Mouse (Mus musculus) limb, embryonic 12.5 days (tissue): ENCODE measurements around the gene Dbx1. TPM values are rescaled to one million over a fixed set of nuclear protein-coding genes. Genes with fewer than 3 reads are reported as not detected.

Source experiments
- ATAC-seq: fragments of 200-750 bp; cut with Nextera tagmentation; 2 replicates; pipeline ENCODE4 v1.8.0; 2017; ENCODE audit warnings: low read depth, moderate TSS enrichment; ENCODE audit not compliant: insufficient number of reproducible peaks, insufficient read depth, low FRiP score, low TSS enrichment
- H3K27ac ChIP-seq: fragments of 300-500 bp; sonication (generic); 2 replicates; pipeline ENCODE4 v1.5.1; 2016; ENCODE audit warnings: mild to moderate bottlenecking, moderate library complexity
- H3K27me3 ChIP-seq: fragments of 300-500 bp; sonication (generic); 2 replicates; pipeline ENCODE4 v1.6.1; 2016; ENCODE audit warnings: mild to moderate bottlenecking, moderate library complexity
- H3K36me3 ChIP-seq: fragments of 300-500 bp; sonication (generic); 2 replicates; pipeline ENCODE4 v1.6.1; 2016; ENCODE audit warnings: mild to moderate bottlenecking, moderate library complexity
- H3K4me1 ChIP-seq: fragments of 300-500 bp; sonication (generic); replicated peaks from 2 replicates; pipeline ENCODE4 v1.6.1; 2016
- H3K4me2 ChIP-seq: fragments of 300-500 bp; sonication (generic); 2 replicates; pipeline ENCODE4 v1.6.1; 2016; ENCODE audit warnings: mild to moderate bottlenecking, moderate library complexity
- H3K4me3 ChIP-seq: fragments of 300-500 bp; sonication (generic); replicated peaks from 2 replicates; pipeline ENCODE4 v1.5.1; 2016; ENCODE audit warnings: mild to moderate bottlenecking
- H3K9ac ChIP-seq: fragments of 300-500 bp; sonication (generic); replicated peaks from 2 replicates; pipeline ENCODE4 v1.6.1; 2016; ENCODE audit warnings: mild to moderate bottlenecking, moderate library complexity
- H3K9me3 ChIP-seq: fragments of 300-500 bp; sonication (generic); 2 replicates; pipeline ENCODE4 v1.6.1; 2016; ENCODE audit warnings: mild to moderate bottlenecking, moderate library complexity
- WGBS: fragments of 180-500 bp; shearing (Covaris S2); methylation state at CpG from one replicate; pipeline ENCODE4 v1.1.7; 2016; 5-methylcytosine and 5-hydroxymethylcytosine counted together
- polyA plus RNA-seq: library from polyadenylated mRNA; unstranded; fragments of >200 nt; fragmentation: Nextera tagmentation; extraction: Ambion mirVana; gene quantifications from 2 replicates; pipeline ENCODE4 v1.2.1, GENCODE M21; 2016

Dbx1 gene
- polyA plus RNA-seq, 1 experiment from 2014 or later = 0.31 TPM

DNA sequence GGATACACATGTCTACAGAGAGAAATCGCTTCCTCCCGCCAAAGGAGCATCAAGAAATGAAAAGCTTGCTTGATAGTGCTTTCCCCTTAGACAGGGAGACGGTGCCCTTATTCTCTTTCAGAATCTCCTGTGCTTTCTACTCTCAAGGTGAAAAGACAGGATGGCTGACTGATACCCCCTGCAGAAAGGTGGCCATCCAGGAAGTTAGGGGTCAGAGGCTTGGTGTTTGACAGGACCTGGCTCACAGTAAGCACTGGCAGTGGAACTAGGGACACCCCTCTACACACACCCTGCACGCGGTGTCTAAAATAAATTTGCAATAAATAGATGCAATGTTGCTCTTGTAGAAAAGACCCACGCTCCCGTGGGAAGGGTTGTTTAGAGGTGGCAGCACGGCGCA, 4.8 kb downstream of the Dbx1 start:
- no peaks in the 10 kb centered on the region for H3K36me3 ChIP-seq
- ATAC-seq = no peak
- H3K4me1 ChIP-seq = peaks cover 30% of the 10 kb centered on the region
- WGBS = 16% methylated on average over 9 of the region's 9 CpGs
- no peak overlapping the region for H3K4me3 ChIP-seq
- peak overlapping the region; percentile 30; the same call in 1 of the 2 replicates for H3K4me2 ChIP-seq
- H3K9ac ChIP-seq = no peak overlapping the region
- no peak overlapping the region for H3K27ac ChIP-seq
- 0 out of 2 replicates have a peak, but pooled peaks cover 3% of the 10 kb centered on the region for H3K9me3 ChIP-seq
- peaks cover 92% of the 10 kb centered on the region for H3K27me3 ChIP-seq

DNA sequence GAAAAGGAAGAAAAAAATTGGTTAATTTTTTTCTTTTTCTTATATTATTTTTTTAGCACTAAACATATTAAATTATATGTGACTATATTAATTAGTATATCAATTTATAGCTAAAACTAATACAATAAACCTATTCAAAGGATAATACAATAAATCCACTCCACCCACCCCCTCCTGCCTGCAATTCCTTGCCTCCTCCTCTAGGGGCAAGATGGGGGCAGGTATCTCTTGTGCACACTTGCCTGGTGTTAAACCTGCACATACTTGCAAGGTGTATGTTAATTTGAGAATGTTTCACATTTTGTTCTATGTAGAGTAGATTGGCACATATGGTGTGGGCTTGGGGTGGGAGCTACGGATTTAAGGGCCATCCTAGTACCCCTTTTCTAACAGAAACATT, 16.5 kb downstream of the Dbx1 start:
- Histone ChIP-seq H3K27me3 (peaks cover 52% of the 10 kb centered on the region), H3K4me1 (no peaks in the 10 kb centered on the region), H3K4me3 (no peak overlapping the region), H3K27ac (no peak overlapping the region), H3K9me3 (no peaks in the 10 kb centered on the region), H3K4me2 (no peak overlapping the region), H3K9ac (no peak overlapping the region), H3K36me3 (no peaks in the 10 kb centered on the region)
- ATAC-seq = no peak
- WGBS = 83% methylated on average over 1 of the region's 1 CpGs

GRCm38 (mm10) chr7:49617087-49617486, 19.6 kb downstream of the Dbx1 start:
- Histone ChIP-seq H3K36me3 (no peaks in the 10 kb centered on the region), H3K27ac (no peak overlapping the region), H3K4me2 (no peak overlapping the region), H3K4me1 (no peaks in the 10 kb centered on the region), H3K4me3 (no peak overlapping the region), H3K9me3 (no peaks in the 10 kb centered on the region), H3K9ac (no peak overlapping the region), H3K27me3 (peaks cover 33% of the 10 kb centered on the region)
- no peak; the same call in 1 of the 2 replicates for ATAC-seq
- 83% methylated on average over 4 of the region's 4 CpGs for WGBS

DNA sequence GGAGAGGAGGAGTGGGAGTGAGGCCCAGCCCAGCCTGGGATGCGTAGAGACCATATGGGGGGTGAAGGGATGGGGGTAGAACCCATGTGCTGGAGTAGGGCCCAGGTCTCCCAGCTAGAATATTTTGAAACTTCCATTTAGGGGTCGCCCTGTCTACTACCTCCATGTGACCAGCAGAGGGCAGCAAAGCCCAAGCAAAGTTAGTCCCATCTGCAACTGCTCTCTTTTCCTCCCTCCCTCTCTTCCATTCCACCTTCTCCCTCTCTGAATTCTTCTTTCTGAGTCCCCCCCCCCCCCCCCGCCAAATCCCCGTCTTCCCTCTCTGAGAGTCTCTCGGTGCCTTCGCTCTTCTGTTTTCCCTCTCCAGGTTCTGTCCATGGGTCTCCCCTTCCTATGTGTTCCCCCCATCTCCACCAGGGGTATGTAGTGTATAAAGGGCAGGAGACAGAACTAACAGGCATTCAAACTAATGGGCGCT, 20.4 kb downstream of the Dbx1 start:
- no peak overlapping the region for H3K27ac ChIP-seq
- 9% methylated on average over 6 of the region's 7 CpGs for WGBS
- peak overlapping the region; percentile 42 for H3K4me2 ChIP-seq
- H3K9ac ChIP-seq = no peak overlapping the region
- H3K4me3 ChIP-seq = no peak overlapping the region
- ATAC-seq = peak; percentile 38; the same call in 1 of the 2 replicates
- no peaks in the 10 kb centered on the region for H3K36me3 ChIP-seq
- H3K9me3 ChIP-seq = no peaks in the 10 kb centered on the region
- H3K4me1 ChIP-seq = no peaks in the 10 kb centered on the region
- H3K27me3 ChIP-seq = peaks cover 33% of the 10 kb centered on the region

GRCm38 (mm10) chr7:49604965-49605795, 31.5 kb downstream of the Dbx1 start:
- H3K4me1 ChIP-seq = peaks cover 4% of the 10 kb centered on the region; the same call in 1 of the 2 replicates
- ATAC-seq = no peak
- H3K4me2 ChIP-seq = no peak overlapping the region
- H3K36me3 ChIP-seq = peaks cover 9% of the 10 kb centered on the region; the same call in 1 of the 2 replicates
- no peak overlapping the region for H3K27ac ChIP-seq
- no peak overlapping the region for H3K9ac ChIP-seq
- no peak overlapping the region for H3K4me3 ChIP-seq
- 91% methylated on average over 15 of the region's 15 CpGs for WGBS
- H3K27me3 ChIP-seq = no peaks in the 10 kb centered on the region
- no peaks in the 10 kb centered on the region for H3K9me3 ChIP-seq

DNA sequence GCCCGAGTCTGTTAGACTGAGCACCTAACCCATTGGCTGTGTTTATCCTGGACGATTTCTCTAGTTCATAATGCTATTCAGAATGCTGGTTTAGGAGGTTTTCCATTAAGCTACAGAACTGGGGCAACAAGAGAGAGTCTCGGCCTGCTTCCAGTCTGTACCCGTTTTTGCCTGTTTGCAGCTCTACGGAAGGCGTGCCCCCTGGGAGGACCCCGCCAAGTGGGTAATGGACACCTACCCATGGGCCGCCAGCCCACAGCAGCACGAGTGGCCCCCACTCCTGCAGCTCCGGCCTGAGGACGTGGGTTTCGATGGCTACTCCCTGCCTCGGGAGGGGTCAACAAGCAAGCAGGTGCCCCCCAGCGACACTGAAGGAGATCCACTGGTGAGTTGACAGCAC, 32.4 kb downstream of the Dbx1 start:
- Histone ChIP-seq H3K9ac (no peak overlapping the region), H3K4me1 (peaks cover 4% of the 10 kb centered on the region; the same call in 1 of the 2 replicates), H3K9me3 (no peaks in the 10 kb centered on the region), H3K4me2 (no peak overlapping the region), H3K27me3 (no peaks in the 10 kb centered on the region), H3K27ac (no peak overlapping the region), H3K36me3 (peaks cover 16% of the 10 kb centered on the region), H3K4me3 (no peak overlapping the region)
- ATAC-seq = no peak
- 86% methylated on average over 14 of the region's 14 CpGs for WGBS

- H3K4me1 ChIP-seq = peaks cover 4% of the 10 kb centered on the region; the same call in 1 of the 2 replicates
- no peak overlapping the region for H3K9ac ChIP-seq
- 49% methylated on average over 13 of the region's 13 CpGs for WGBS
- H3K36me3 ChIP-seq = peaks cover 36% of the 10 kb centered on the region
- ATAC-seq = no peak
- no peak overlapping the region for H3K4me3 ChIP-seq
- H3K27me3 ChIP-seq = no peaks in the 10 kb centered on the region
- no peak overlapping the region for H3K27ac ChIP-seq
- no peak overlapping the region for H3K4me2 ChIP-seq
- H3K9me3 ChIP-seq = no peaks in the 10 kb centered on the region
Measured at GRCm38 (mm10) chr7:49601191-49601975, 35.3 kb downstream of the Dbx1 start.

DNA sequence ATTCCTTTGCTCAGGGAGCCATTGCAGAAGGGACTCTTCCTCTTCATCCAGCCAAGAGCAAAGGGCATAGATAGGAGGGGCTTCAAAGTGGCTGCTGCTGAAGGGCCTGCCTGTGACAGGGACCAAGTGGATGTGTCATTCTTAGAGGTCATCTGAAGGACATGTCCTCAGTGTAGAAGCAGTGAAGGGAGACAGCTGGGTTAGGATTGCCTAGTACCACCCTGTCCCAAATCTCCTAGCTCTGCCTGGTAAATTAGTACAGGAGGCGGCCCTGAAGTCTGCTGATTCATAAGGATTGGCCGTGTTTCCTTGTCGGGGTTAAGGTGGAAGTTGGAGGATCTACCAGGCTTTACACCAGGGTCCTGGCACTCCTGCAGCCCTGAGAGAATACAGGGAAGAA, 36.7 kb downstream of the Dbx1 start:
- Histone ChIP-seq H3K9me3 (no peaks in the 10 kb centered on the region), H3K4me1 (peaks cover 4% of the 10 kb centered on the region; the same call in 1 of the 2 replicates), H3K27me3 (no peaks in the 10 kb centered on the region), H3K36me3 (peaks cover 42% of the 10 kb centered on the region), H3K4me2 (no peak overlapping the region), H3K9ac (no peak overlapping the region), H3K4me3 (no peak overlapping the region), H3K27ac (no peak overlapping the region)
- WGBS = 94% methylated on average over 3 of the region's 3 CpGs
- no peak for ATAC-seq

DNA sequence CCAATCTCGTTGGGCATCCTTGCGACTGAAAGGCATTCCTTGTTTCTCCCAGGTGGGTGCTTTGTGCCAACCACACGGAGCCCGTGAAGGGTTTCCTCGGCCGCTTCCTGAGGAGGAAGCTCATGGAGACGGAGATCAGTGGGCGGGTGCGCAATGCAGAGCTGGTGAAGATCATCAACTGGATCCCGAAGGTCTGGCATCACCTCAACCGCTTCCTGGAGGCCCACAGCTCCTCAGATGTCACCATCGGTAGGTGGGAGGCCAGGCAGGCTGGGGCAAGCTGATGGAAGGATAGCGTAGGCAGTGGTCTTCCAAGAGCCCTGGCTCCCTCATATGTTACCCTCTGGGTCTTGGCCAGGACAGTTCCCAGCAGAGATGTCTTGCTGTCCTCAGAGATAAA, 38.4 kb downstream of the Dbx1 start:
- H3K36me3 ChIP-seq = peaks cover 53% of the 10 kb centered on the region

GRCm38 (mm10) chr7:49597776-49598175, 38.9 kb downstream of the Dbx1 start:
- Histone ChIP-seq H3K27me3 (no peaks in the 10 kb centered on the region), H3K9me3 (no peaks in the 10 kb centered on the region), H3K4me1 (peaks cover 4% of the 10 kb centered on the region; the same call in 1 of the 2 replicates), H3K4me2 (no peak overlapping the region), H3K9ac (no peak overlapping the region), H3K27ac (no peak overlapping the region), H3K36me3 (peaks cover 53% of the 10 kb centered on the region), H3K4me3 (no peak overlapping the region)
- WGBS = 82% methylated on average over 3 of the region's 3 CpGs
- ATAC-seq = no peak

More for the DNA sequence above, 38.4 kb downstream of the Dbx1 start:
- no peaks in the 10 kb centered on the region for H3K9me3 ChIP-seq
- H3K27ac ChIP-seq = no peak overlapping the region
- H3K4me1 ChIP-seq = peaks cover 4% of the 10 kb centered on the region; the same call in 1 of the 2 replicates
- no peak overlapping the region for H3K4me3 ChIP-seq
- H3K9ac ChIP-seq = no peak overlapping the region
- no peak overlapping the region for H3K4me2 ChIP-seq
- WGBS = 90% methylated on average over 13 of the region's 13 CpGs
- no peak for ATAC-seq
- H3K27me3 ChIP-seq = no peaks in the 10 kb centered on the region

- H3K4me3 ChIP-seq = no peak overlapping the region
- H3K27ac ChIP-seq = no peak overlapping the region
- no peak for ATAC-seq
- peaks cover 40% of the 10 kb centered on the region for H3K36me3 ChIP-seq
- H3K27me3 ChIP-seq = no peaks in the 10 kb centered on the region
- no peak overlapping the region for H3K9ac ChIP-seq
- H3K4me2 ChIP-seq = no peak overlapping the region
- WGBS = 78% methylated on average over 8 of the region's 8 CpGs
- H3K4me1 ChIP-seq = no peaks in the 10 kb centered on the region
- no peaks in the 10 kb centered on the region for H3K9me3 ChIP-seq
Measured at GRCm38 (mm10) chr7:49589635-49590034, 47.0 kb downstream of the Dbx1 start.
